Mouse (Mus musculus) small intestine, adult 2 months (tissue): ENCODE results near the gene Ptprj. TPM values are rescaled to one million over a fixed set of nuclear protein-coding genes. Genes with fewer than 3 reads are reported as not detected.
A peak's percentile ranks its signal among the peaks of the same experiment; 100 is the strongest.

Experiments
- H3K27ac ChIP-seq: fragments of 200-500 bp; 2 replicates; pipeline ENCODE4 v1.5.1; 2012; ENCODE audit warnings: low read depth, low read length, control low read depth, inconsistent platforms; ENCODE audit not compliant: insufficient read depth
- H3K27me3 ChIP-seq: fragments of 200-500 bp; 2 replicates; pipeline ENCODE4 v1.6.1; 2012; ENCODE audit warnings: mild to moderate bottlenecking, moderate library complexity, low read length, inconsistent platforms; ENCODE audit not compliant: control insufficient read depth, insufficient read depth
- H3K36me3 ChIP-seq: fragments of 200-500 bp; 2 replicates; pipeline ENCODE4 v1.6.1; 2012; ENCODE audit warnings: mild to moderate bottlenecking, low read length, control low read depth, inconsistent platforms; ENCODE audit not compliant: control insufficient read depth, insufficient read depth
- H3K4me1 ChIP-seq: fragments of 200-500 bp; 2 replicates; pipeline ENCODE4 v1.6.1; 2012; ENCODE audit warnings: low read length, inconsistent platforms, mixed read lengths; ENCODE audit not compliant: control insufficient read depth, insufficient read depth, insufficient read length
- H3K4me3 ChIP-seq: fragments of 200-500 bp; 2 replicates; pipeline ENCODE4 v1.5.1; 2012; ENCODE audit warnings: low read depth, mild to moderate bottlenecking, control low read depth, inconsistent platforms, low read length, moderate library complexity
- CTCF ChIP-seq: fragments of 200-500 bp; IDR thresholded peaks from 2 replicates; pipeline ENCODE4 v1.5.1; 2012; ENCODE audit warnings: low read depth, mild to moderate bottlenecking, control low read depth, inconsistent platforms, low read length, moderate library complexity, mixed read lengths; ENCODE audit not compliant: insufficient replicate concordance, insufficient read length; ENCODE audit errors: extremely low read depth
- POLR2A ChIP-seq: fragments of 200-500 bp; IDR thresholded peaks from 2 replicates; pipeline ENCODE4 v1.6.1; 2012; ENCODE audit warnings: low read depth, mild to moderate bottlenecking, control low read depth, inconsistent platforms, low read length, moderate library complexity
- WGBS: fragments of 180-500 bp; shearing (Covaris S2); methylation state at CpG from one replicate; pipeline ENCODE4 v1.1.7; 2018; 5-methylcytosine and 5-hydroxymethylcytosine counted together
- polyA plus RNA-seq: library from polyadenylated mRNA; depleted of rRNA; stranded (reverse); fragments of >200 nt; gene quantifications from 2 replicates; pipeline ENCODE4 v1.2.3, GENCODE M21; 2012

Gene Ptprj
- polyA plus RNA-seq, 1 experiment = 7.3 TPM

DNA sequence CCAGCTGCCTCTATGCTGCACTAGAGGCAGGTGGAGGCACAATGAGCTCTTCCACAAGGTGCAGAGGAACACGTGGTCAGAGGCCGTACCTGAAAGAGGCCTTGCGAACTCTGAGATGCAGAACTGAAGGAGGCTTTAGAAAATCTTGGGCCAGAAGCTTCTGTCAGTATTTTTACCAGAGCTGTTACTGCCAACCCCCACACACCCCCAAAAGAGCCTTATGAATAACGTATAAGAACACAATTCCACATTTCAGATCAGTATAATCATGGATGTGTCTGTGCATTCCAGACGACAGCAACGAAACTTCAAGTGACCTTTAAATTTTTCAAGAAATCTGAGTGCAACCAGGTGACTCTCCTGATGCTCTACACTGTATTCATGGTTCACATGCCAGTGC lies 98.9 kb downstream of the Ptprj start:
- WGBS = 57% methylated on average over 6 of the region's 6 CpGs
- H3K36me3 ChIP-seq = no peaks in the 10 kb centered on the region
- H3K27me3 ChIP-seq = no peaks in the 10 kb centered on the region
- no peak overlapping the region for H3K4me3 ChIP-seq
- TF ChIP-seq CTCF (no peak), POLR2A (no peak)
- H3K4me1 ChIP-seq = peaks cover 51% of the 10 kb centered on the region
- peak overlapping the region; percentile 77 for H3K27ac ChIP-seq

- no peaks in the 10 kb centered on the region for H3K27me3 ChIP-seq
- no peak overlapping the region for H3K4me3 ChIP-seq
- 33% methylated on average over 13 of the region's 13 CpGs for WGBS
- TF ChIP-seq POLR2A = no peak
- no peak for TF ChIP-seq CTCF
- peak overlapping the region; percentile 77 for H3K27ac ChIP-seq
- peaks cover 53% of the 10 kb centered on the region for H3K4me1 ChIP-seq
- no peaks in the 10 kb centered on the region for H3K36me3 ChIP-seq
Measured at GRCm38 (mm10) chr2:90480747-90481308, 99.6 kb downstream of the Ptprj start.

- H3K27ac ChIP-seq = peak overlapping the region; percentile 52
- no peaks in the 10 kb centered on the region for H3K36me3 ChIP-seq
- no peak for TF ChIP-seq POLR2A
- no peak for TF ChIP-seq CTCF
- 58% methylated on average over 7 of the region's 7 CpGs for WGBS
- H3K4me3 ChIP-seq = no peak overlapping the region
- H3K4me1 ChIP-seq = peaks cover 53% of the 10 kb centered on the region
- no peaks in the 10 kb centered on the region for H3K27me3 ChIP-seq
Measured at GRCm38 (mm10) chr2:90478531-90478930, 101.9 kb downstream of the Ptprj start.

DNA sequence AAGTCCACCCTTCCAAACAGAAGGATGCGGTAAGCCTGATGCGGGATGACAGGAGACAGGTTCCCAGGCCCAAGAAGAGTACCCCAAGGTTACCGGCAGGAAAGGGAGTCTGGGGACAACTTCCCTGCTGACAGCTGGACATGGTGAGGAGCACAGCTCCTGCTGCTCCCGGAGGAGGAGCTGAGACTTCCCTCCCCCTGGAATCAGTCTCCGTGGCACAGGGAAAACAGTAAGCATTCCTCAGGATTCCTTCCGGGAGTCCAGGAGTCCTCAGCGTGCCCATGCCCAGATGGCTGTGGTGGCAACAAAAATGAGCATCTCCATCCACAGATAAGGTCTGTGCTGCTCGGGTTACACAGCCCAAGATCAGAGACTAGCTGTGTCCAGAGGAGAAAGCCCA lies 102.8 kb downstream of the Ptprj start:
- 41% methylated on average over 8 of the region's 8 CpGs for WGBS
- Histone ChIP-seq H3K4me3 (no peak overlapping the region), H3K27me3 (no peaks in the 10 kb centered on the region), H3K36me3 (no peaks in the 10 kb centered on the region), H3K4me1 (peaks cover 53% of the 10 kb centered on the region), H3K27ac (peak overlapping the region; percentile 57)
- TF ChIP-seq POLR2A (no peak), CTCF (no peak)

DNA sequence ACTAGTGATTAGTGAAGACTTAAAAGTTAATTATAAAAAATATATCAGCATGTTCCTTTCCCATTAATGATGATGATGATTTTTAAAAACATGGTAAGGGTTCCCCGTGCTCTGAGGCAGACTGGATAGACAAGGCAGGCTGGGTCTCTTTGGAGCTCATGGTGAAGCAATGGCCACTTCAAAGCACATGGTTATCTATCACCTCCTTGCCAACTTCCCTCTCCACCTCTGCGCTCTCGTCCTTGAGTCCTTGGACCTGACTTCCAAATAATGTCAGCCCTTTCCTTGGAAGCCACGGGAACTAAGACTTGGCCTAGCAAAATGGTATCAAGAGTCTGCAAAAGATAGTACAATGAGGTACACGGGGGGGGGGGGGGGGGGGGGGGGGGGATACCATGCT lies 103.7 kb downstream of the Ptprj start:
- no peaks in the 10 kb centered on the region for H3K27me3 ChIP-seq
- H3K36me3 ChIP-seq = no peaks in the 10 kb centered on the region
- H3K27ac ChIP-seq = no peak overlapping the region
- no peak for TF ChIP-seq POLR2A
- no peak for TF ChIP-seq CTCF
- WGBS = 34% methylated on average over 5 of the region's 5 CpGs
- H3K4me3 ChIP-seq = no peak overlapping the region
- peaks cover 48% of the 10 kb centered on the region for H3K4me1 ChIP-seq

DNA sequence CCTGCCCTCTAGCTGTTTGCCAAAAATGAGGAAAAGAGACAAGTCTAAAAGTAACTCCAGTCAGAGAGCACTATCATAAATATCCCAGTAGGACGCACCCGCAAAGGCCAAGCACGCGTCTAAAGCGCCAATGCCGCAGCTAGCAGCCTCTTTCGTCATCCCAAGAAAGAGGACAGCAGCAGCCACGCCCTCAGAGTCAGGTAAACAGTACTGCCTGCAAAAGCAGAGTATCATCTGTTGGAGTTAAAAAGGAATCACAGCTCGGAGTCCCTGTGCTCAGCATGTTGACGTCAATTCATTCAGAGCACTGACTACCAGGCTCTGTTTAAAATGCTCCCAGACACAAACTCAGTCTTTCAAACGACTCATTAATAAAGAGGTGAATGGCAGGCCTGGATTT lies 104.1 kb downstream of the Ptprj start:
- H3K27me3 ChIP-seq = no peaks in the 10 kb centered on the region
- no peak overlapping the region; the same call in 1 of the 2 replicates for H3K27ac ChIP-seq
- peaks cover 43% of the 10 kb centered on the region for H3K4me1 ChIP-seq
- WGBS = 85% methylated on average over 11 of the region's 11 CpGs
- H3K36me3 ChIP-seq = no peaks in the 10 kb centered on the region
- no peak overlapping the region for H3K4me3 ChIP-seq
- TF ChIP-seq POLR2A = no peak
- no peak for TF ChIP-seq CTCF

DNA sequence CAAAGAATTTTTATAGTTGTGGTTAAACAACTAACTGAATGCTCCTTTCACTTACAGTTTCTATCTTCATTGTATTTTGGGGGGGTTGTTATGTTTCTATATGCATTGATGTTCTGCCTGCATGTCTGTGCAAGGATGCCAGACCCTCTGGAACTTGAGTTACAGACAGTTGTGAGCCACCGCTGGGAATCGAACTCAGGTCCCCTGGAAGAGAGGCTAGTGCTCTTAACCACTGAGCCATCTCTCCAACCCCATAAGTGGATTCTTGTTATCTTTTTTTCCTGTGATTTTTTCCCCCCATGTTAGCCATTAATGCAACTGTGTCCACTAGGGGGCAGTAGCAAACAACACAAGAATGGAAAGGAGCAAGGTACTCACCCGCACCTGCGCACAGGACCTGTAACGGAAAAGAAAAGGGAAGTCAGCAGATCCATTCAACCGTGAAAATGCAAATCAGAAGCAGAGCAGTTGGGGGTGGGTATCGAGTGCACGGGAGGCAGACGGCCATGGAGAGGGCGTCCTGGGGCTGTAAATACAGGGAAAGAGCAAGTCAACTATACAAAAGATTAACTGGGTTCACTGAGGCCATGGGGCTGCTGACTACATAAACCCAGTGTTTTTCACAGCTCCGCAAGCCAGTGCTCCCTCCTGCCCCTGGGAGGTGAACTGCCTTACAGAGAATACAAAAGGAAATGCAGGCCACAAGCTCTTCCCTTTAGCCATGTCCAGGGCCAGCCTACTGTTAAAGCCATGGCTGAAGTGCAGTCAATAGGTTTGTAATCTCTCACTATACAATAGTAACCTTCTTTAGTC lies 105.6 kb downstream of the Ptprj start:
- Histone ChIP-seq H3K4me3 (peak overlapping the region; percentile 51), H3K27ac (peak overlapping the region; percentile 59; the same call in 1 of the 2 replicates), H3K36me3 (0 out of 2 replicates have a peak, but pooled peaks cover 3% of the 10 kb centered on the region), H3K4me1 (peaks cover 30% of the 10 kb centered on the region), H3K27me3 (no peaks in the 10 kb centered on the region)
- 3% methylated on average over 11 of the region's 11 CpGs for WGBS
- TF ChIP-seq CTCF (peak; percentile 76; the same call in 1 of the 2 replicates), POLR2A (no peak)
